Mouse (Mus musculus) embryonic facial prominence, embryonic 13.5 days (tissue): ENCODE measurements at regions not wholly inside any gene's neighbourhood (a gene's known extent, or its start where the extent isn't known, plus 50 kb on each side); places are given as distances from the start of the nearest gene placed in this dataset.
A peak's percentile ranks its signal among the peaks of the same experiment; 100 is the strongest.

Experiments
- ATAC-seq: fragments of 200-750 bp; cut with Nextera tagmentation; 2 replicates; pipeline ENCODE4 v1.8.0; 2017; ENCODE audit warnings: low read depth; ENCODE audit not compliant: insufficient number of reproducible peaks, insufficient read depth, low FRiP score, low TSS enrichment
- H3K27ac ChIP-seq: fragments of 300-500 bp; sonication (generic); 2 replicates; pipeline ENCODE4 v1.5.1; 2015; ENCODE audit warnings: moderate library complexity, mild to moderate bottlenecking, inconsistent platforms
- H3K27me3 ChIP-seq: fragments of 300-500 bp; sonication (generic); 2 replicates; pipeline ENCODE4 v1.6.1; 2015; ENCODE audit warnings: mild to moderate bottlenecking, inconsistent platforms
- H3K36me3 ChIP-seq: fragments of 300-500 bp; sonication (generic); 2 replicates; pipeline ENCODE4 v1.6.1; 2015; ENCODE audit warnings: mild to moderate bottlenecking, inconsistent platforms
- H3K4me1 ChIP-seq: fragments of 300-500 bp; sonication (generic); 2 replicates; pipeline ENCODE4 v1.6.1; 2015; ENCODE audit warnings: inconsistent platforms
- H3K4me2 ChIP-seq: fragments of 300-500 bp; sonication (generic); 2 replicates; pipeline ENCODE4 v1.6.1; 2015; ENCODE audit warnings: moderate library complexity, mild to moderate bottlenecking, inconsistent platforms
- H3K4me3 ChIP-seq: fragments of 300-500 bp; sonication (generic); 2 replicates; pipeline ENCODE4 v1.5.1; 2015; ENCODE audit warnings: mild to moderate bottlenecking, inconsistent platforms
- H3K9ac ChIP-seq: fragments of 300-500 bp; sonication (generic); 2 replicates; pipeline ENCODE4 v1.6.1; 2015; ENCODE audit warnings: mild to moderate bottlenecking, inconsistent platforms
- H3K9me3 ChIP-seq: fragments of 300-500 bp; sonication (generic); 2 replicates; pipeline ENCODE4 v1.6.1; 2016; ENCODE audit warnings: inconsistent platforms
- WGBS: fragments of 180-500 bp; shearing (Covaris S2); methylation state at CpG from one replicate; pipeline ENCODE4 v1.1.7; 2015; ENCODE audit warnings: mixed read lengths; 5-methylcytosine and 5-hydroxymethylcytosine counted together

- Histone ChIP-seq H3K4me2 (no peak overlapping the region), H3K36me3 (no peaks in the 10 kb centered on the region), H3K27ac (no peak overlapping the region), H3K27me3 (no peaks in the 10 kb centered on the region), H3K9ac (no peak overlapping the region), H3K9me3 (no peaks in the 10 kb centered on the region), H3K4me1 (0 out of 2 replicates have a peak, but pooled peaks cover 5% of the 10 kb centered on the region), H3K4me3 (no peak overlapping the region)
- 19% methylated on average over 4 of the region's 4 CpGs for WGBS
- no peak for ATAC-seq
Observed at GRCm38 (mm10) chr1:67465527-67465926, 342.7 kb downstream of the Cps1 start.

DNA sequence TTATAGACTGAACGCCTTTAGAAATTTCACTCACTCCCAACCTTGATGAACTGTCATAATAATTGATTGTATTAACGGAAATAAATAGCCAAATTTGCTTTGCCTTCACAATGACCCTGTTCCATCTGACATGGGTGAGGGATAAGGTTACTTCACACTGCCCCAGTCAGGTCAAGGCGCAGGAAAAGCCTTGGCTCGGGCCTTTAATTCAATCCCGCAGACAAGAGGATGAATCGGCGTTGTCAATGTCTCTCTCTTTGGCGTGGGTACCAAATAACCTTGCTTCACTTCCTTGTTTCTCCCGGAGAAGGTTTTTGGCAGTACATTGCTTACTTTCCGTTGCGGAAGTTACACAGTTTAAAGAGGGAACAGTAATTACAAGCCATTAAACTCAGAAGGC lies 354.2 kb downstream of the Cps1 start:
- no peak overlapping the region for H3K4me3 ChIP-seq

GRCm38 (mm10) chr1:67477966-67478365 lies 355.1 kb downstream of the Cps1 start:
- ATAC-seq = no peak
- WGBS = 89% methylated on average over 3 of the region's 3 CpGs
- Histone ChIP-seq H3K27ac (no peak overlapping the region), H3K27me3 (no peaks in the 10 kb centered on the region), H3K9ac (no peak overlapping the region), H3K4me1 (no peaks in the 10 kb centered on the region), H3K36me3 (no peaks in the 10 kb centered on the region), H3K9me3 (no peaks in the 10 kb centered on the region), H3K4me3 (no peak overlapping the region), H3K4me2 (no peak overlapping the region)

More for the DNA sequence above, 354.2 kb downstream of the Cps1 start:
- Histone ChIP-seq H3K9ac (no peak overlapping the region), H3K4me2 (0 out of 2 replicates have a peak overlapping the region, but pooled peaks have one; percentile 9), H3K9me3 (no peaks in the 10 kb centered on the region), H3K27me3 (no peaks in the 10 kb centered on the region), H3K36me3 (no peaks in the 10 kb centered on the region), H3K27ac (no peak overlapping the region), H3K4me1 (no peaks in the 10 kb centered on the region)
- 61% methylated on average over 11 of the region's 11 CpGs for WGBS
- ATAC-seq = no peak

DNA sequence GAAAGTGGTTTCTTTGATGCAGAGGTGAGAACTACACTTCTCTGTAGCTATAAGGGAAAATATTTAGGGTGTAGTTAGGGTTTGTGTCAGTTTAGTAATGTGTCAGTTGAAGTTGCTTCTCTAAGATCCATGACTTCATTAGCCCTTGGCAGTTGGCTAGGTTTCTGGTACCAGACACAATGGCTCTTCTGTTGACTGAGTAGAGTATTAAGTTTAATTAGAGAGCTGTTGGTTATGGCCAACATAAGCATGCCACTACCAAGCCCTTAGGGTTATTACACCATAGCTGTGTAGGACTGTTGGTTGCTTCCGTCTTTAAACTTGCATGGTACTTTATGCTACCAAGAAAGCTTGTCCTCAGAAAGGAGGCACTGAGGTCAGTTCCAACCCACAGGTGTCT lies 359.1 kb downstream of the Cps1 start:
- ATAC-seq = no peak
- Histone ChIP-seq H3K27me3 (no peaks in the 10 kb centered on the region), H3K36me3 (no peaks in the 10 kb centered on the region), H3K9ac (no peak overlapping the region), H3K27ac (no peak overlapping the region), H3K4me1 (no peaks in the 10 kb centered on the region), H3K4me2 (no peak overlapping the region), H3K4me3 (no peak overlapping the region), H3K9me3 (no peaks in the 10 kb centered on the region)
- 66% methylated on average over 1 of the region's 1 CpGs for WGBS

DNA sequence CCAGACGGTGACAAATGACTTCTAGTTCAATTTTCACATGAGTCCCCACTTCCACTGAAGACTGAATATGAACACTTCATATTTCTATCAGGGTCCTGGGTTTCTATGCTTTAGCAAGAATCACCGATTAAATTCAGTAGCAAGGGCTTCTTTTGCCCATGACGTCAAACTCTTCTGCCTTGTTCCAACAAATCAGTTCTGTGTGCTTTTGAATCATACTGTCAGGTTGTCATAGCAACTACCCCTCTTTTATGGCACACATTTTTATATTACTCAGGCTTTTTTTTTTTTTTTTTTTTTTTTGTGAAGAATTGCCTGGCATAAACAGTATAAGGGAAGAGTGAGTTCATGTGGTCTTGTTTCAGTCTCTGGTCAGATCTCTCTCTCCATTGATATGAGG lies 381.3 kb downstream of the Cps1 start:
- H3K4me3 ChIP-seq = no peak overlapping the region
- ATAC-seq = no peak
- 88% methylated on average over 3 of the region's 3 CpGs for WGBS

DNA sequence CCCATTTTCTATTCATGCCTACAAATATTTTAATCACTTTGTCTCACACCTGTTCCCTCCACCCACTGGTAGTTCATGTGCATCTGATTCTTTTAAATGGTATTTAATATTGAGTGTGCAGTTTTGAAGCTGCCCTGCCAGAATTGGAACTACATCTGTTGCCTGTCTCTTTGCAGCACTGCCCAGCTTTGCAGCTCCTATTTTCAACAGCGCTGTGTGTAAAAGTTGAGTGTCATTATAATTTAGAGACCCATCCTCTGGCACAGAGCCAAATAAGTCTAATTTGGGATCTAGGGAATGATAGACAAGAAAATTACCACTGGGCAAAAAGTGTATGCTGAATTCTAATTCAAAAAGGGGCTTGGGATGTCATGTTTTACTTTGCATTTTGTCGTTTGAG lies 382.9 kb downstream of the Cps1 start:
- H3K36me3 ChIP-seq = no peaks in the 10 kb centered on the region
- H3K27ac ChIP-seq = no peak overlapping the region
- no peaks in the 10 kb centered on the region for H3K9me3 ChIP-seq
- H3K9ac ChIP-seq = no peak overlapping the region
- no peak overlapping the region for H3K4me2 ChIP-seq
- H3K27me3 ChIP-seq = no peaks in the 10 kb centered on the region
- ATAC-seq = no peak
- 70% methylated on average over 2 of the region's 2 CpGs for WGBS
- no peaks in the 10 kb centered on the region for H3K4me1 ChIP-seq
- no peak overlapping the region for H3K4me3 ChIP-seq

More for the DNA sequence above, 381.3 kb downstream of the Cps1 start:
- H3K9ac ChIP-seq = no peak overlapping the region
- H3K4me1 ChIP-seq = no peaks in the 10 kb centered on the region
- no peak overlapping the region for H3K27ac ChIP-seq
- no peak overlapping the region for H3K4me2 ChIP-seq
- H3K36me3 ChIP-seq = no peaks in the 10 kb centered on the region
- no peaks in the 10 kb centered on the region for H3K27me3 ChIP-seq
- no peaks in the 10 kb centered on the region for H3K9me3 ChIP-seq

GRCm38 (mm10) chr1:67518295-67518694 lies 395.5 kb downstream of the Cps1 start:
- no peaks in the 10 kb centered on the region for H3K4me1 ChIP-seq
- H3K36me3 ChIP-seq = no peaks in the 10 kb centered on the region
- no peak overlapping the region for H3K4me2 ChIP-seq
- no peak for ATAC-seq
- WGBS = 71% methylated on average over 3 of the region's 3 CpGs
- H3K9ac ChIP-seq = no peak overlapping the region
- H3K9me3 ChIP-seq = no peaks in the 10 kb centered on the region
- H3K27ac ChIP-seq = no peak overlapping the region
- no peaks in the 10 kb centered on the region for H3K27me3 ChIP-seq
- H3K4me3 ChIP-seq = no peak overlapping the region

GRCm38 (mm10) chr1:67558728-67559127 lies 435.9 kb downstream of the Cps1 start:
- Histone ChIP-seq H3K36me3 (no peaks in the 10 kb centered on the region), H3K4me3 (no peak overlapping the region), H3K9me3 (no peaks in the 10 kb centered on the region), H3K4me1 (no peaks in the 10 kb centered on the region), H3K27ac (no peak overlapping the region), H3K27me3 (no peaks in the 10 kb centered on the region), H3K4me2 (no peak overlapping the region), H3K9ac (no peak overlapping the region)
- ATAC-seq = no peak

DNA sequence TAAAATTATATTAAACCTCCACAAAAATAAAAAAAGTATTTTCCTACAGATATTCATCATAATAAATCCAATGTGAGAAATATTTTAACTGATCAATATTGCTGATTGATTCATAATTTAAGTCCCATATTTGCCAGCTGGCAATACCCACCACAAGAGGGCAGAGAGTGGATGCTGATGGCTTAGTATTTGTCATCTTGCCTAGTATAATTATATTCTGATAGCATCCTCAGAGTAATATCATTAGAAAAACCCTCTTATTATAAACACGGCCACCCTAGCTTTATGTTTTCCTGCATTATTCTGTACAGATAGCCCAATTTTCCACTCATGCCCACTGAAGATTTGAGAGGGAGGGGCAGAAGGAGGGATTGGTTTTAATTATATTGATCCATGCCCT lies 436.4 kb downstream of the Cps1 start:
- Histone ChIP-seq H3K27me3 (no peaks in the 10 kb centered on the region), H3K9me3 (no peaks in the 10 kb centered on the region), H3K27ac (no peak overlapping the region), H3K9ac (no peak overlapping the region), H3K4me3 (no peak overlapping the region), H3K4me2 (no peak overlapping the region), H3K4me1 (no peaks in the 10 kb centered on the region), H3K36me3 (no peaks in the 10 kb centered on the region)
- 84% methylated on average over 1 of the region's 1 CpGs for WGBS
- no peak for ATAC-seq

- Histone ChIP-seq H3K27me3 (no peaks in the 10 kb centered on the region), H3K4me3 (no peak overlapping the region), H3K27ac (no peak overlapping the region), H3K36me3 (no peaks in the 10 kb centered on the region), H3K9me3 (no peaks in the 10 kb centered on the region), H3K9ac (no peak overlapping the region), H3K4me2 (no peak overlapping the region), H3K4me1 (no peaks in the 10 kb centered on the region)
- no peak for ATAC-seq
- WGBS = 79% methylated on average over 1 of the region's 1 CpGs
Observed at GRCm38 (mm10) chr1:67571616-67572015, 448.8 kb downstream of the Cps1 start.

DNA sequence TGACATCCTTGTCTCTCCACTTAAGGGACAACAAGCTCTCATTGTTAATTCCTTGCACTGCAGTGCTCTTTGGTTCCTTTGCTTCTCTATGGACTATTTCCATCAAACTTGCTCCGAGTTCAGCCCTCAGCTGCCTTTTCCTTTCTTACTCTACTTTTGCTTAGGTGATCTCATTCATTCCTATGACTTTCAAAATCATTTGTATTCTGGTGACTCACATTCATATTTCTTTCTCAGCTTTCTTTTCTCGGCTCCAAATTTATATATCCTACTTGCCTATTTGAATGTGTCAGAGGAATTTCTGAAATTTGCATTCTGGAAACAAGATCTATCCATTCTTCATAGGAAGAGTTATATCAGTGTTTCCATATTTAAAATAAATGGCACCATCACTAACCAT lies 456.9 kb downstream of the Cps1 start:
- 78% methylated on average over 2 of the region's 2 CpGs for WGBS
- H3K27ac ChIP-seq = no peak overlapping the region
- no peak overlapping the region for H3K9ac ChIP-seq
- no peaks in the 10 kb centered on the region for H3K4me1 ChIP-seq
- H3K9me3 ChIP-seq = no peaks in the 10 kb centered on the region
- no peaks in the 10 kb centered on the region for H3K27me3 ChIP-seq
- ATAC-seq = no peak
- no peak overlapping the region for H3K4me3 ChIP-seq
- H3K4me2 ChIP-seq = no peak overlapping the region
- no peaks in the 10 kb centered on the region for H3K36me3 ChIP-seq
